Mouse (Mus musculus) granulocyte monocyte progenitor cell, adult 5-6 weeks (primary cell): ENCODE measurements around the gene Msi2. TPM values are rescaled to one million over a fixed set of nuclear protein-coding genes. Genes with fewer than 3 reads are reported as not detected.

Source experiments
- ATAC-seq: replicated peaks from 2 replicates; pipeline ENCODE4 v1.8.0; 2016; ENCODE audit warnings: mild to moderate bottlenecking, moderate TSS enrichment, inconsistent platforms; ENCODE audit not compliant: poor library complexity, severe bottlenecking
- total RNA-seq, 2 experiments: library from RNA; stranded (forward) in 1 of 2; stranded (reverse) in 1 of 2; fragments of 200-712, 200-1000 nt in 1 of 2; fragments of >200 nt in 1 of 2; fragmentation: Nextera tagmentation in 1 of 2; gene quantifications; 2 replicates each; pipeline ENCODE4 v1.2.3; 2014 to 2017

Msi2 gene
- total RNA-seq, 2 experiments from 2014 or later: 34.7 to 39.6 TPM

- ATAC-seq: peak; percentile 85
Observed at GRCm38 (mm10) chr11:88551034-88551433, 167.3 kb downstream of the Msi2 start.

- no peak for ATAC-seq
Observed at GRCm38 (mm10) chr11:88550083-88550907, 168.0 kb downstream of the Msi2 start.

DNA sequence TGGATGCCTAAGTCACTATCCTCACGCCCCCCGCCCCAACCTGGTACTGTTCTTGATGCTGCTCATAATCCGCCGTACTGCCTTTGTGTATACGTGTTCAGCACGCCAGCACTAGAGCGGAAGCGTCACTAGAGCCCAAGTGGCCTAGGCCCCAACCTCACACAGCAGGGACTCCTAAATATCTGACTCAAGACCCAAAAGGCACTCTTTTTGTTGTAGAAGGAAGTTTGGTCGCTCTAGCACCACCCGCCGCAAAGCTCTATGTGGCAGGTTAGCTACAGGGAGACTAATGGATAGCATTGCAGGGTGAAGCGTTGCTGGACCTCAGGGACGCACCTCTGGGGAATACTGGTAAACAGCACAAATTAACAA, 168.8 kb downstream of the Msi2 start:
- no peak for ATAC-seq

DNA sequence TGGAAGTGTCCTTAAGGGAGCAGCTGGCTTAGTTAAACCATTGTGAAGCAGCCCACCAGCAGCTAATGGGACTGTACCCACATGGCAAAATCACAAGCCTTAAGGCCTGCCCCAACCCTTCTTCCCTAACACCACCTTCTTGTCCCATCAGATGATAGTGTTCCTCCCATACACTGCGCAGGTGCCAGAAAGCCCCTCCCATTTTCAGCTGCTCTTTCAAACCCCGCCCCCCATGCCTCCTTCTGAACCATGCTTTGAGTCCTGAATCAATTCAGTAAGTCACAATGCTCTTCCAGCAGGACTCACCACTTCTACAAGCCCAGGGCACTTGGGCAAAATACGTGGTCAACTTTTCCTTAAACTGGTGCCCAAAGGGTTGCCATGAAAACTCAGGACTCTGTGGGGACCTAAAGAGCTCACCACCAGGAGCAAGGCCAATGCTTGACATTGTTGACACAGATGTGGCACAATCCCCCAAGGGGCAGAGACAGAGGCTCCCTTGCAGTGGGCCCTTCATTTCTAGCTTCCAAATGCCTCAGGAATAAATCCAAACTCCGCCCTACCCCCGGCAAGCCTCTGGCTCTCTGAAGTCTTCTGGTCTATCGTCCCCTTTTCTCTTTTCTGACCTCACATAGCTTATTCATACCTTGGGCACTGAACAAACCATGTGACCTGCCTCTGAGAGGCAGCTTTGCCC, 169.3 kb downstream of the Msi2 start:
- no peak for ATAC-seq

DNA sequence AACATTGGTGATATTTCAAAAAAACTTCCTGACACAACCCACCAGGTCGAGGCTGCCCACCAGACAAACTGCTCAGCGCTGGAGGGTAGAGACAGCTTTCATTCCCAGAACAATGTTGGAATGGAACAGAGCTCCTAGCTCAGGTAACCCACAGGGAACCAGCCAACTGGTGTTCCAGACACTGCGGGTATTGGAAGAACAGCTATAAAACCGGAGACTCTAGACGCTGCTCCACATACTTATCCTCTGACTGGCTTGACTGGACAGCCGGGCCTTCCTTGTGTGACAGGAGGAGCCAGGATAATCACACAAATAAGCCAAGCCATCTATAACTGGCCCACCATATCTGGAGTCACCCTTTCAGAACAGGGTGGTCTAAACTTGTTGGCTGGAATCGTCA, 169.9 kb downstream of the Msi2 start:
- ATAC-seq: no peak

GRCm38 (mm10) chr11:88543771-88544170, 174.5 kb downstream of the Msi2 start:
- ATAC-seq: no peak

- ATAC-seq: no peak
Observed at GRCm38 (mm10) chr11:88542817-88543216, 175.5 kb downstream of the Msi2 start.

- no peak for ATAC-seq
Observed at GRCm38 (mm10) chr11:88541666-88542639, 176.4 kb downstream of the Msi2 start.

DNA sequence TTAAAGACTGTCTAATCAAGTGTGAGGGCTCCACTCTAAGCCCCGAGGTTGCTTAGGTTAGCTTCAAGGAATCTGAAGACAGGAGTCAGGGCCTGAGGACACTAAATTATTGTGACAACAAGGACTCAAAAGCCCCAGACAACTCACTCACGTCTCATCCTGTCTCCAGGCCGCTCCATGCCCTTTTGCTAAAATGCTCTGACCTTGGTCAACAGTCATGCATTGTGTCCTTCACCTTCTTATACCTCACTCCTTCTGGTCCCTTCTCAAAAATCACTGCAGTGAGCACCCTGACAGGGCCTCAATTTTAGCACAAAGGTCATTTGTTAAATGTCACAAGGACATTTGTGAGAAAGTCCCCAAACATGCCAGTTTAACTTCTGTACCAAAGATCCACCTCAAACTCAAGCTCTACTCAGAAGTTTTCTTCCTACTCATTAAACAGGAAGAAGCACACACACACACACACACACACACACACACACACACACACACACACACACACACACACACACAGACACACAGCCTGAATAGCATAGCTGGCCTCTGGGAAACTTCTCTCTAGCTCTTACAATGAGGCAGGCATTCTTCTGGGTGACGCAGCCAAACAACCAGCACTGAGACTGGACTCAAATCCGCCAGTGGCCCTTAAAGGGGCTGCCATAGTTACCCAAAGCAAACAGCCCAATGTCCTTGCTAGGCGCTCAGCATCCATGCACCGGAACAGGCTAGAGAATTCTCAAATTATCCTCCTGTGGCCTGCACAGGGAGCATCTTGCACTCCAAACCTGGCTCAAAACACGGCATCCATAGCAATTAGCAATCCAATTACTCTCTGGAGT, 178.5 kb downstream of the Msi2 start:
- no peak for ATAC-seq

DNA sequence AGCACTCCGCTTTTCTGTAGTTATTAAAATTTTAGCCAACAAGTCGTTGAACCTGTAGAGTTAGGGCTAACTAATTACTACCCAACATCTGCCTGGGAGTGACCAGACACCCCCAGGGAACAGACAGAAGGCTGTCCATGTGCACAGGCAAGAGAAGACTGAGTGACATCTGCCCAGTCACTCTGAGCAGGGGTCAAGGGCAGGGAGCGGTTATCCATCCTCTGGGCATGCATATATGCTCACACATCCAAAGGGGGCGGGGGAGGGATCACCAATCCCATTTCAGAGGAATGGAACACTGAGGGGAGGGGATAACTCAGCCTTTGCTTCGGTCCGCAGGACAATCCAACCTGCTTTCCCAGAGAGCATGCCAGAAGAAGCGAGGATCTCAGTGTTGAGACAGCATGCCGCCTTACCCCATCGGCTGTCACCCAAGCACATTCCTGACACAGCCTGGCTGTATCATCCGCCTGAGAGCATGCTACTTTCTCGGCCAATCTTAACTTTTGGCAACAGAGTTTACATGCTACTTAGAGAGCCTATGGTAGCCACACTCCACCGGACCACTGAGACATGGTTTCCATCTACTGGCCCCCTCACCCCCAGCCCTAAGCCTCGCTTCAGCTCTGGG, 179.5 kb downstream of the Msi2 start:
- ATAC-seq: no peak

- ATAC-seq: no peak
Observed at GRCm38 (mm10) chr11:88537344-88537743, 181.0 kb downstream of the Msi2 start.

DNA sequence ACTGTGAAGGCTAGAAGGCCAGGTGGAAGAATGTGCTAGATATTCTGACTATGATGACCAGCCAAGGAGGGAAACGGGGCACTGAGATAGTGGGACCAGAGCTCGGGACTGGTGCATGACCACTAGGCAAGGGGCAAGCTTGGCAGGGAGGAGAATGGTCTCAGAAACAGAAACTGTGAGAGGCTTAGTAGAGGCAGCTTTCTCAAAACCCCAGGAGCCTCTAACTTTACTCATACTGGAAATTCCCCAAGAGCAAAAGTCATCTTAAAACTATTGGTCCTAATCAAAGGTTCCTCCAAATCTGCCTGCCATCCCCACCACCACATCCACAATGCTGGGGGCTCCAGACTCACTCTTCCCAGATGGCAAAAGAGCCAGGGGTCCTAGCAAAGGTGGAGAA, 181.5 kb downstream of the Msi2 start:
- no peak for ATAC-seq

GRCm38 (mm10) chr11:88534331-88534929, 183.9 kb downstream of the Msi2 start:
- no peak for ATAC-seq

DNA sequence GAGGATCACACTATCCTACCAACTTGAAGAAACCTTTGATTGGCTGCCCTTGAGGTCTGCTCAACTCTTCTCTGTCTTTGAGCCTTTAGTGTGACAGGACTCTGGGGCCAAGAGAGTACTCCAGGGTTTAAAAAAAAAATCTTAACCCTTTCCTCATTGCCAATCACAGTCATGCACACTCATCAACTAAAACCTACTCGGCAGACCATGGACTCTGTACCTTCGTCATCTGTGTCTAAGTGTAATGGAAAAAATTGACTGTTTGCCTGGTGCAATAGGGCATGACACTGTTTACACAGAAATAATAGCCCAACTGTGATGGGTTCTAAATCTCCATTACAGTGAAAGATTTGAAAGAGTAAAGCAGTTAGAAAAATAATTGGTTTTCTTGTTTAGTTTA, 186.3 kb downstream of the Msi2 start:
- no peak for ATAC-seq

DNA sequence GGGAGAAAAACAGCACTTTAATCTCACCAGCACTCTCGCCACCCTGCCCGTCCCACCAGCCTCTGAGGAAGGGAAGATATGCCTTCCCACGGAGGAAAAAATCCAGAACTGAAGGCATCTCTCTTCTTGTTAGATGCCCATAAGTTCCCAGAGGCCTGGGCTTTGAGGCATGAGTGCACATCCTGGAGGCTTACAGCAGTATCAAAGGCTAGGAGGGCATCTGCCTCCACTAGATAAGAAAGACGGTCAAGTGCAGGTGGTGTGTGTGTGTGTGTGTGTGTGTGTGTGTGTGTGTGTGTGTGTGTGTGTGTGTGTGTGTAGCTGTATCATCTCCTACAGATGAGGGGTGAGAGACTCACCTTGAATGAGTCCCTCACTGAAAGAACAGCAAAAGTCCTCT, 188.3 kb downstream of the Msi2 start:
- ATAC-seq: no peak

GRCm38 (mm10) chr11:88528522-88529101, 189.7 kb downstream of the Msi2 start:
- ATAC-seq: peak; percentile 79

GRCm38 (mm10) chr11:88526711-88527110, 191.6 kb downstream of the Msi2 start:
- no peak for ATAC-seq

DNA sequence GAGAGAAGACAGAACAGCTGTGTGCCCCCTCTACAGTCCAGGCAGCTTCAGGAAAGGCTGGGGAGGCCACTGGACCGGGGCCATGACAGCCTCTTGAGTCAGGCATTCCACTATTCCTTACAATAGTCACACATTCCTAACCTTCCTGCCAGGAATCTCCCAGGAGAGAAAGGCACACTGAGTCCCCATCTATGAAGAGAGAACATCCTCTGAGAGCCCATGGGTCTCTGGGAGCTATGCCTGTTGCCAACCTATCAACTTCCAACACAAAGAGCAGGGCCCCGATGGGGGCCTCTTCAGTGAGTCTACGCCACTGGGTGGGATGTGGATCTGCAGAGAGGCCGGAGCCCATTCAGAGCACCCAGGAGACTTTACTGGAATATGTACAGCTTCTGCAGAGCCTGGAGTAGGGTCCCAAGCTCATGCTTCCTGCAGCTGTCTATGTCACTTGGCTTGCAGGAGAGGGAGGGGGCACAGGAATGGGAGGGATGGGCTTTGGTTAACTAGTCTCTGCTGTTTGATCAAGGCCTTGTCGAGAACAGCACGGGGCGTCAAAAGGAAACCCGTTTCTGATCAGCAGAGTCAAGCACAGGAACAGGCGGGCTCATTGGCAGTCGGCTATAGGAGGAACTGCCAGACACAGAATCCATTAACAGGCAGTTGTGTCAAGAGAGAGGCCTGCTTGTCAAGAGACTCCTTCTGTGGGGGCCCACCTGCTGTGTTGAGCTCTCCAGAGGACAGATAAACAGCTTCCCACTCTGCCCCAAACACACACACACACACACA, 193.3 kb downstream of the Msi2 start:
- no peak for ATAC-seq
